ENCODE assay signal across 16 mouse cellular contexts in genomic region chr2:166779956-166780355, GRCm38 (mm10).
"Had no signal": no experiment of that assay in that cellular context is flagged by ENCODE, and none has a peak within 500 bp of the region (broad histone marks: within the 10 kb centered on the region; RNA-seq: fewer than 3 reads in every experiment).

No protein-coding gene starts in this region.

- H3K36me3 ChIP-seq: kidney, embryonic 15.5 days; limb, embryonic 15.5 days; liver, embryonic 13.5 days; lung, embryonic 15.5 days; midbrain, embryonic 12.5 days had no signal

- H3K4me1 ChIP-seq: liver, embryonic 13.5 days; lung, embryonic 15.5 days had no signal

- H3K27me3 ChIP-seq: kidney, embryonic 15.5 days; liver, embryonic 13.5 days; lung, embryonic 15.5 days; midbrain, embryonic 12.5 days had no signal

- H3K9me3 ChIP-seq: kidney, embryonic 15.5 days; limb, embryonic 15.5 days; liver, embryonic 13.5 days; lung, embryonic 15.5 days; megakaryocyte, embryonic 14.5 days; midbrain, embryonic 12.5 days had no signal

- H3K27ac ChIP-seq: kidney, embryonic 15.5 days; limb, embryonic 15.5 days; liver, embryonic 13.5 days; lung, embryonic 15.5 days; macrophage; midbrain, embryonic 12.5 days; stomach, postnatal 0 days had no signal

- ATAC-seq: liver, postnatal 0 days had no signal

- H3K9ac ChIP-seq: kidney, embryonic 15.5 days; limb, embryonic 15.5 days; liver, embryonic 13.5 days; liver, postnatal 0 days; lung, embryonic 15.5 days; midbrain, embryonic 12.5 days had no signal

- H3K4me3 ChIP-seq: kidney, embryonic 15.5 days; limb, embryonic 15.5 days; liver, embryonic 13.5 days; lung, embryonic 15.5 days; megakaryocyte, embryonic 14.5 days; midbrain, embryonic 12.5 days had no signal

- DNase-seq: kidney, adult 2 months; kidney, postnatal 36 days; layer of hippocampus, adult 9-11 months; layer of hippocampus, postnatal 36 days; liver, embryonic 13.5 days; liver, postnatal 0 days; lung, postnatal 14 days; thymus, adult 2 months; thymus, postnatal 25 days had no signal

- H3K4me2 ChIP-seq: kidney, embryonic 15.5 days; limb, embryonic 15.5 days; liver, embryonic 13.5 days; lung, embryonic 15.5 days; midbrain, embryonic 12.5 days had no signal
